Mouse (Mus musculus): Measurements from ENCODE around the gene Bbip1. TPM values are rescaled to one million over a fixed set of nuclear protein-coding genes. Genes with fewer than 3 reads are reported as not detected.

Gene Bbip1
- total RNA-seq, 2 experiments from 2014 or later, result 25.6 to 26.0 TPM

- DNase-seq, result no peak
These were observed 53.6 kb downstream of the Bbip1 start for GRCm38 (mm10) chr19:53890781-53891251.

DNA sequence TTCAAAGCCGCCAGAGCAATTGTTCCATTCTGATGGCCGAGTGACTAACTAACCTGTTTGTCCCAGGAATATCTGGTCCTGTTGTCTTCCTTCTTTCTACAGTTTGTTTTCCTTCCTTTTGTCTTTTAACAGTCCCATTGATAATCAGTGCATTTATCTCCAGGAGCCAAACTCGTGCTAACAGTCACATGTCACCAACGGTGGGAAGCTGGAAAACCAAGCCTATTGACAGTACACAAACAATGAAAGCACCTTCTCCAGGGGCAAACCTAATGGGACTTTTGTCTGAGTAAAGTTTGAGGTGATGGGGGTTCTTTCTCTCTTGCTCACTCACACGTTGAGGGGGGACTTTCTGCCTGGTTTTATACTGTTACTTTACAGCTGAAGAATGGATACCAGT is 54.2 kb downstream of the Bbip1 start:
- no peak for DNase-seq

GRCm38 (mm10) chr19:53889555-53889954 is 54.9 kb downstream of the Bbip1 start:
- DNase-seq, result no peak

- DNase-seq, result no peak
These were observed 56.1 kb downstream of the Bbip1 start for GRCm38 (mm10) chr19:53888331-53888730.

DNA sequence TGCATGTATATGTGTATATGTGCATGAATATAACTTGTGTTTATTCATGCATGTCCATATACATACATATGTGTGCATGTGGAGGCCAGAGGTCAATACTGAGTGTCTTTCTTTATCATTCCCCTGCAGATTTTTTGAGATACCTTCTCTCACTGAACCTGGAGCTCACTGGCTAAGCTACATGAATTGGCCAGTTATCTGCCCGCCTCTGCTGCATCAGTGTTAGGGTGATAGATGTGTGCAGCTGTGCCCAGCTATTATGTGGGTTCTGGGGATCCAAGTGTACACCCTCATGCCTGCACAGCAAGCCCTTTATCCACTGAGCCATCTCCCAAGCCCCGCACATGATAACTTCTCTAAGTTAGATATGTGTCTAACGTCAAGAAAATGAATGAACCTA is 56.6 kb downstream of the Bbip1 start:
- DNase-seq, result no peak

DNA sequence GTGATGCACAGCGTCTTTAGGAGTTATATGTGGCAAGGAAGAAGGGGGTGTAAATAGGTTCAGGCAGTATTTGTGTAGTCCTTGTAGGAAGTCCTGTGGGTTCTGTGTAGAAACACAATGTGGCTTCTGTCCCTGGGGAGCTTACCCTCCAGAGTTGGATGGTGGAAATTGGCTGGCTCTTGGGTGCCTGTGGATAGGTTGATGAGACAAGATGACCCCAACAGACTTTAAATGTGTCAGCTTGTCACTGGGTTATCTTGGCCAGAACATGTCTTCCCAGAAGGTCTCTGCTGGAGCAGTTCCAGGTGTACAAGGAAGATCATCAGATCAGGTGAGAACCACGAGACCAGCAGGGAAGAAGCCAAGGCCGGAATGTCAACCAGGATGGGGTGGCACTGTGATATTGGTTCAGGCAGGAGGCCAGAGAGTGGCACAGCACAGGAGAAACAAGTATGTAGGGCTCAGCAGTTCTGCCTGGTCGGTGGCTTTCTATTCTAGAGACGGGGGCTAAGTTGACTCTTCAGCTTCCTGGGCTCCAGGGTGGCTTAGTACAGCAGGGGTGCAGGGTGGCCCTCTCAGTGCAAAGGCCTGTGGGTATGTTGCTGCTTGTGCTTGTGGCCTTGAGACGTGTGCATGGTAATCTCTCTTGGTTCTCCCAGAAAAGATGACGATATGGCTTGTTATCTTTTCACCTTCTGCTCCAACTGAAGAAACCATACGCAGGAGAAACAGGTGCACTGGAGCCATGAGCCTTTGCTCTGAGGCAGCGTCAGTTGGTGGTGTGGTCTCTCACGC is 57.7 kb downstream of the Bbip1 start:
- DNase-seq, result no peak

GRCm38 (mm10) chr19:53885450-53885849 is 59.0 kb downstream of the Bbip1 start:
- no peak for DNase-seq

- no peak for DNase-seq
These were observed 62.6 kb downstream of the Bbip1 start for GRCm38 (mm10) chr19:53881786-53882185.

GRCm38 (mm10) chr19:53880460-53880859 is 64.0 kb downstream of the Bbip1 start:
- no peak for DNase-seq

Other genes starting within 250 kb of the Bbip1 start
- 100 to 1,000 TPM in 1 of 2 experiments, 10 to 100 TPM in 1; 92.2 to 104 TPM for gene Pdcd4, start 52.4 kb downstream of the Bbip1 start, total RNA-seq (2021)
- 10 to 100 TPM; 41.0 to 41.3 TPM for gene Shoc2, start 321 bp downstream of the Bbip1 start, total RNA-seq (2021)
- gene Adra2a, start 99.5 kb upstream of the Bbip1 start, total RNA-seq (2021), result 1 to 10 TPM; 2.2 to 2.3 TPM

Measured in adrenal gland, postnatal 10 days (tissue).